In genomic region chr9:77938761-77939553, GRCm38 (mm10) we compare ENCODE assay signal across 9 mouse cellular contexts. TPM values are rescaled to one million over a fixed set of nuclear protein-coding genes. Genes with fewer than 3 reads are reported as not detected.
DNase-seq lines count a peak whose midpoint lies in the region; ATAC-seq and TF ChIP-seq lines count a peak whose summit lies in the region.
"Had no signal": no experiment of that assay in that cellular context is flagged by ENCODE, and none has a peak within 500 bp of the region (broad histone marks: within the 10 kb centered on the region; RNA-seq: fewer than 3 reads in every experiment).

No protein-coding gene starts in this region.

- no peak overlapping the region for H3K4me2 ChIP-seq in forebrain, embryonic 14.5 days (ENCODE audit: low read length)
- 0 out of 2 replicates have a peak overlapping the region, but pooled peaks have one; percentile 4 for H3K4me2 ChIP-seq in limb, embryonic 12.5 days
- no peak overlapping the region for H3K4me2 ChIP-seq in neural tube, embryonic 14.5 days (ENCODE audit: low read depth, low read length)

- intact Hi-C loops in heart, postnatal 25 days (cut with DNase I) = no loop called here

- no peak for TF ChIP-seq CTCF in liver, adult 2 months (IDR thresholded peaks at IDR 0.05; ENCODE audit: low read depth, low read length)

- no peak for TF ChIP-seq POLR2A in liver, adult 2 months (IDR thresholded peaks at IDR 0.05; ENCODE audit: extremely low read depth, insufficient read depth, low read length)

- no peaks in the 10 kb centered on the region for H3K27me3 ChIP-seq in liver, adult 2 months (ENCODE audit: control insufficient read depth, insufficient read depth, low read length)
- no peaks in the 10 kb centered on the region for H3K27me3 ChIP-seq in forebrain, embryonic 14.5 days (replicated peaks; ENCODE audit: control insufficient read depth, insufficient read depth, low read length)
- no peaks in the 10 kb centered on the region for H3K27me3 ChIP-seq in limb, embryonic 12.5 days
- no peaks in the 10 kb centered on the region for H3K27me3 ChIP-seq in neural tube, embryonic 14.5 days (ENCODE audit: control insufficient read depth, insufficient read depth, low read length)

- H3K4me3 ChIP-seq in liver, adult 2 months (ENCODE audit: insufficient read depth, low read depth, low read length) = no peak overlapping the region
- no peak overlapping the region for H3K4me3 ChIP-seq in forebrain, embryonic 14.5 days (ENCODE audit: low read depth, low read length)
- no peak overlapping the region for H3K4me3 ChIP-seq in limb, embryonic 12.5 days (replicated peaks)
- no peak overlapping the region for H3K4me3 ChIP-seq in neural tube, embryonic 14.5 days (ENCODE audit: low read depth, low read length)
- H3K4me3 ChIP-seq: erythroblast, embryonic 14.5 days had no signal

- peak; percentile 92 for DNase-seq in liver, adult 2 months (ENCODE audit: extremely low read depth, low read depth, low spot score)
- DNase-seq in liver = no peak
- DNase-seq in forebrain, embryonic 14.5 days (ENCODE audit: low spot score) = peak; percentile 60
- peak; percentile 54 for DNase-seq in heart, postnatal 25 days (ENCODE audit: low spot score)
- no peak for DNase-seq in frontal cortex, adult 2 months (ENCODE audit: extremely low spot score in 1 of 2, low spot score in 1 of 2)

- H3K9ac ChIP-seq in liver, adult 2 months (ENCODE audit: low read depth, low read length) = peak overlapping the region; percentile 3; the same call in 1 of the 2 replicates
- no peak overlapping the region for H3K9ac ChIP-seq in forebrain, embryonic 14.5 days (ENCODE audit: low read length)
- H3K9ac ChIP-seq in limb, embryonic 12.5 days (replicated peaks) = no peak overlapping the region
- no peak overlapping the region for H3K9ac ChIP-seq in neural tube, embryonic 14.5 days (replicated peaks; ENCODE audit: low read depth, low read length)

- H3K79me2 ChIP-seq in liver, adult 2 months (ENCODE audit: control insufficient read depth, insufficient read depth, low read length) = peaks cover 46% of the 10 kb centered on the region

- no peaks in the 10 kb centered on the region for H3K36me3 ChIP-seq in liver, adult 2 months (ENCODE audit: control insufficient read depth, insufficient read depth, low read length)
- no peaks in the 10 kb centered on the region for H3K36me3 ChIP-seq in forebrain, embryonic 14.5 days (ENCODE audit: control insufficient read depth, insufficient read depth, low read length)
- no peaks in the 10 kb centered on the region for H3K36me3 ChIP-seq in limb, embryonic 12.5 days
- H3K36me3 ChIP-seq in neural tube, embryonic 14.5 days (ENCODE audit: control insufficient read depth, insufficient read depth, low read length) = no peaks in the 10 kb centered on the region

- no peaks in the 10 kb centered on the region for H3K9me3 ChIP-seq in forebrain, embryonic 14.5 days (replicated peaks; ENCODE audit: control insufficient read depth, low read length)
- H3K9me3 ChIP-seq in limb, embryonic 12.5 days = no peaks in the 10 kb centered on the region
- H3K9me3 ChIP-seq in neural tube, embryonic 14.5 days (ENCODE audit: control insufficient read depth, low read length) = no peaks in the 10 kb centered on the region

- H3K27ac ChIP-seq in liver, adult 2 months (replicated peaks; ENCODE audit: insufficient read depth, low read depth, low read length) = 0 out of 2 replicates have a peak overlapping the region, but pooled peaks have one; percentile 3
- H3K27ac ChIP-seq in forebrain, embryonic 14.5 days (ENCODE audit: low read depth, low read length) = peak overlapping the region; percentile 27; the same call in 1 of the 2 replicates
- H3K27ac ChIP-seq in limb, embryonic 12.5 days = 0 out of 2 replicates have a peak overlapping the region, but pooled peaks have one; percentile 50
- no peak overlapping the region for H3K27ac ChIP-seq in neural tube, embryonic 14.5 days (ENCODE audit: low read depth, low read length)

- WGBS in liver, adult 2 months = 40% methylated on average over 13 of the region's 13 CpGs
- WGBS in forebrain, embryonic 14.5 days = 71% methylated on average over 13 of the region's 13 CpGs
- 60% methylated on average over 13 of the region's 13 CpGs for WGBS in limb, embryonic 12.5 days
- 61% methylated on average over 13 of the region's 13 CpGs for WGBS in neural tube, embryonic 14.5 days

- ATAC-seq in forebrain, embryonic 14.5 days = peak; percentile 88; the same call in 1 of the 2 replicates
- no peak for ATAC-seq in limb, embryonic 12.5 days (ENCODE audit: insufficient number of reproducible peaks, insufficient read depth, low FRiP score, low TSS enrichment, low read depth)
- ATAC-seq in neural tube, embryonic 14.5 days (ENCODE audit: low read depth) = peak; percentile 82
- ATAC-seq in monocyte, adult 5-6 weeks (replicated peaks; ENCODE audit: insufficient number of reproducible peaks, low FRiP score, low TSS enrichment, poor library complexity, severe bottlenecking) = no peak

- peaks cover 49% of the 10 kb centered on the region for H3K4me1 ChIP-seq in liver, adult 2 months (ENCODE audit: control insufficient read depth, insufficient read depth, low read length)
- H3K4me1 ChIP-seq in forebrain, embryonic 14.5 days (ENCODE audit: control insufficient read depth, insufficient read depth, low read length) = peaks cover 10% of the 10 kb centered on the region; the same call in 1 of the 2 replicates
- H3K4me1 ChIP-seq in limb, embryonic 12.5 days (replicated peaks) = peaks cover 33% of the 10 kb centered on the region
- H3K4me1 ChIP-seq in neural tube, embryonic 14.5 days (ENCODE audit: control insufficient read depth, insufficient read depth, low read length) = no peaks in the 10 kb centered on the region; the same call in 1 of the 2 replicates

RNA-seq across cellular contexts. Expression of gene Elovl5, which starts 21.8 kb away (rescaled TPM):
- total RNA-seq in liver, adult 2 months (2014; rRNA removed) = 228 and 280 TPM in 2 replicates
- polyA plus RNA-seq in liver, adult 2 months (2012; rRNA removed) = 234 and 322 TPM in 2 replicates
- 65.4 and 66.9 TPM in 2 replicates for polyA plus RNA-seq in forebrain, embryonic 14.5 days (2014; fragmentation: Nextera tagmentation; extraction: Ambion mirVana)
- 10 to 100 TPM; 31.4 to 37.8 TPM for total RNA-seq in heart, postnatal 25 days (2021)
- 71.9 and 75.5 TPM in 2 replicates for polyA plus RNA-seq in limb, embryonic 12.5 days (2016; fragmentation: Nextera tagmentation; extraction: Ambion mirVana)
- 69.1 and 69.7 TPM in 2 replicates for polyA plus RNA-seq in neural tube, embryonic 14.5 days (2014; fragmentation: Nextera tagmentation; extraction: Ambion mirVana)
- total RNA-seq in monocyte, adult 5-6 weeks (2017) = 127 to 171 TPM (median 154 TPM) in 3 replicates
- polyA plus RNA-seq in frontal cortex, adult 2 months (2012; rRNA removed) = 97.3 and 105 TPM in 2 replicates

Comparison
In these comparisons a context has a peak if more than half of its experiments do, and no peak if none do; other contexts are left out.
1. DNase-seq: peak in liver, adult 2 months (single experiment), forebrain, embryonic 14.5 days (single experiment) and heart, postnatal 25 days (single experiment); none in liver (single experiment) and frontal cortex, adult 2 months (0 of 2).
2. ATAC-seq: peak in forebrain, embryonic 14.5 days (single experiment) and neural tube, embryonic 14.5 days (single experiment); none in limb, embryonic 12.5 days (single experiment) and monocyte, adult 5-6 weeks (single experiment).